Mouse (Mus musculus) testis, adult 2 months (tissue): Measurements from ENCODE around the gene Tmod4.

Source experiments
- CTCF ChIP-seq: fragments of 200-500 bp; IDR thresholded peaks from 2 replicates; pipeline ENCODE4 v1.5.1; 2012; ENCODE audit warnings: low read depth, mild to moderate bottlenecking, inconsistent platforms, low read length, moderate library complexity; ENCODE audit not compliant: control insufficient read depth, insufficient read depth, insufficient replicate concordance
- POLR2A ChIP-seq: fragments of 200-500 bp; IDR thresholded peaks from 2 replicates; pipeline ENCODE4 v1.6.1; 2012; ENCODE audit warnings: low read depth, mild to moderate bottlenecking, inconsistent platforms, low read length, moderate library complexity; ENCODE audit not compliant: control insufficient read depth

- TF ChIP-seq CTCF, result no peak
- TF ChIP-seq POLR2A, result no peak
These were observed 18.5 kb upstream of the Tmod4 start for GRCm38 (mm10) chr3:95105586-95106337.
